Mouse (Mus musculus) adrenal gland, postnatal 36 days (tissue): ENCODE measurements at regions not wholly inside any gene's neighbourhood (a gene's known extent, or its start where the extent isn't known, plus 50 kb on each side); places are given as distances from the start of the nearest gene placed in this dataset.

Experiments
- DNase-seq, 2 experiments: peaks; one replicate each; pipeline ENCODE4 v3.0.0; 2021; ENCODE audit warnings: mixed read lengths in 1 of 2

- no peak for DNase-seq
These were observed 65.7 kb upstream of the Acsl4 start for GRCm38 (mm10) chrX:142456022-142456421.

GRCm38 (mm10) chrX:142464174-142464573 is 73.8 kb upstream of the Acsl4 start:
- DNase-seq = no peak

GRCm38 (mm10) chrX:142464756-142465155 is 74.4 kb upstream of the Acsl4 start:
- DNase-seq = peak; percentile 56 to 60

GRCm38 (mm10) chrX:142467850-142468256 is 77.5 kb upstream of the Acsl4 start:
- DNase-seq = peak; percentile 37 to 45

- peak in 1 of 2 experiments; percentile 20 for DNase-seq
These were observed 78.1 kb upstream of the Acsl4 start for GRCm38 (mm10) chrX:142468388-142468787.

GRCm38 (mm10) chrX:142469048-142469634 is 78.8 kb upstream of the Acsl4 start:
- DNase-seq = peak in 1 of 2 experiments; percentile 20

- DNase-seq = no peak
These were observed 79.7 kb upstream of the Acsl4 start for GRCm38 (mm10) chrX:142470083-142470482.

- no peak for DNase-seq
These were observed 91.0 kb upstream of the Acsl4 start for GRCm38 (mm10) chrX:142481203-142481815.

- no peak for DNase-seq
These were observed 97.7 kb upstream of the Acsl4 start for GRCm38 (mm10) chrX:142488078-142488477.

GRCm38 (mm10) chrX:142490093-142490717 is 99.9 kb upstream of the Acsl4 start:
- peak; percentile 71 to 72 for DNase-seq

- DNase-seq = no peak
These were observed 110.8 kb upstream of the Acsl4 start for GRCm38 (mm10) chrX:142501094-142501493.

GRCm38 (mm10) chrX:142504962-142505361 is 114.6 kb upstream of the Acsl4 start:
- DNase-seq = no peak

GRCm38 (mm10) chrX:142507475-142507874 is 117.1 kb upstream of the Acsl4 start:
- DNase-seq = no peak

GRCm38 (mm10) chrX:142516406-142517131 is 126.2 kb upstream of the Acsl4 start:
- peak in 1 of 2 experiments; percentile 6 for DNase-seq

- DNase-seq = no peak
These were observed 126.9 kb upstream of the Acsl4 start for GRCm38 (mm10) chrX:142517205-142517604.

GRCm38 (mm10) chrX:142521063-142521462 is 130.7 kb upstream of the Acsl4 start:
- DNase-seq = peak; percentile 22 to 26

GRCm38 (mm10) chrX:142526953-142527352 is 136.6 kb upstream of the Acsl4 start:
- DNase-seq = peak; percentile 52 to 55

- peak in 1 of 2 experiments; percentile 24 for DNase-seq
These were observed 139.6 kb upstream of the Acsl4 start for GRCm38 (mm10) chrX:142529892-142530291.

GRCm38 (mm10) chrX:142534780-142535179 is 144.4 kb upstream of the Acsl4 start:
- DNase-seq = peak in 1 of 2 experiments; percentile 35

GRCm38 (mm10) chrX:142535540-142535939 is 145.2 kb upstream of the Acsl4 start:
- no peak for DNase-seq

- no peak for DNase-seq
These were observed 145.3 kb upstream of the Tmem164 start for GRCm38 (mm10) chrX:142535954-142536353.

GRCm38 (mm10) chrX:142537259-142537963 is 143.8 kb upstream of the Tmem164 start:
- no peak for DNase-seq
